Mouse (Mus musculus): ENCODE results near the gene Cdkal1.

DNA sequence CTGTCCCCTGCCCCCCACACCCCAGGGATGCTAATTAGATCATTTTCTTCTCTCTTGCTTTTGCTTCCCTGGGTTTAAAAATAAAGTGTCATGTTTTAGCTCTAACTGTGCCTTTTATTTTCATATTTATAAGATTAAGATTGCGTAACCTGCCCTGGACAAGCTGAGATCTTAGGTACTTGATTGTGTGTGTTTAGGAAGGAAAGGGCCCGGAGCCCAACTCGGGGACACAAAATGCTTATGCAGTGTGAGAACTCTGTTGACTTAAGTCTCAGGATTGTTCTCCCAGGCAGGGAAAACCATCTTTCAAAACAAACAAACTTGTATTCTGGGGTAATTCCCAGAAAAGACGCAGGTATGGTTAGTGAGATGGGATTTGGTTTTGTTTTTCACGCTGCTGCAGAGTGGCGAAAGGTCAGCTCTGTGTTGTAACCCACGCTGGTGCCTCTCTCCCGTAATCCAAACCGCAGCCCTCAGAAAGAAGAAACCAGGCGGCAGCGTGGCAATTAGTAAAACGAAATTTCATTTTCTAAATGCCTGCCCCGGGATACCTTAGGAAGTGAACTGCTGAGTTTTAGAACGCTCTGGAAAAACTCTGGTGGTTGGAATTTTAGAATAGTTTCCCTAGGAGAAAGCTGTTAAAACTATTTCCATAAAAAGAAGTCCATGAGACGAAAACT, 690.5 kb downstream of the Cdkal1 start:
- TF ChIP-seq POLR2A (IDR thresholded peaks at IDR 0.05; ENCODE audit: extremely low read depth, insufficient read depth, low read length), result no peak
- TF ChIP-seq CTCF (IDR thresholded peaks at IDR 0.05; ENCODE audit: extremely low read depth, insufficient read depth, low read length), result no peak
